Mouse (Mus musculus) MEL (cell line): ENCODE measurements around the gene 1520401A03Rik. TPM values are rescaled to one million over a fixed set of nuclear protein-coding genes. Genes with fewer than 3 reads are reported as not detected.

ENCODE experiments used
- polyA plus RNA-seq, 2 experiments: library from polyadenylated mRNA; stranded (reverse) in 1 of 2; unstranded in 1 of 2; fragments of >175 nt in 1 of 2; fragments of >200 nt in 1 of 2; gene quantifications; 2 replicates each; pipeline versions ENCODE4 v1.2.1 to v1.2.4; 2012; ENCODE audit warnings: low replicate concordance in 2 of 2, low read depth in 1 of 2; ENCODE audit not compliant: insufficient read length in 2 of 2, insufficient read depth in 1 of 2, missing spikeins in 1 of 2
- total RNA-seq: library from RNA; depleted of rRNA; stranded (reverse); fragments of 300-350 nt; gene quantifications from 2 replicates; pipeline ENCODE4 v1.2.3, GENCODE M21; 2012; rRNA removed

Gene 1520401A03Rik
- total and polyA plus RNA-seq, 3 experiments, result not detected

Other genes with a start within 250 kb of the 1520401A03Rik start
- gene Vmn2r117, start 243.1 kb downstream of the 1520401A03Rik start, total RNA-seq, result not detected in 2 replicates
- not detected for gene Vmn2r117, start 243.1 kb downstream of the 1520401A03Rik start, polyA plus RNA-seq
- 3.4 and 3.8 TPM in 2 replicates for gene Zfp213, start 158.5 kb downstream of the 1520401A03Rik start, total RNA-seq
- gene Zfp213, start 158.5 kb downstream of the 1520401A03Rik start, polyA plus RNA-seq, result 1 to 10 TPM in 1 of 2 experiments, not detected in 1; 3.0 TPM
- 0.08 and 0.16 TPM in 2 replicates for gene Zfp13, start 123.3 kb downstream of the 1520401A03Rik start, total RNA-seq
- under 1 TPM in 1 of 2 experiments, not detected in 1; 0.38 TPM for gene Zfp13, start 123.3 kb downstream of the 1520401A03Rik start, polyA plus RNA-seq
- not detected in 2 replicates for gene Zscan10, start 121.9 kb downstream of the 1520401A03Rik start, total RNA-seq
- under 1 TPM in 1 of 2 experiments, not detected in 1; 0.08 TPM for gene Zscan10, start 121.9 kb downstream of the 1520401A03Rik start, polyA plus RNA-seq
- 0.03 TPM in 1 of 2 replicates, not detected in the other for gene Mmp25, start 77.5 kb downstream of the 1520401A03Rik start, total RNA-seq
- gene Mmp25, start 77.5 kb downstream of the 1520401A03Rik start, polyA plus RNA-seq, result under 1 TPM in 1 of 2 experiments, not detected in 1; 0.01 TPM
- gene Bicdl2, start 62.3 kb downstream of the 1520401A03Rik start, total RNA-seq, result 0.08 TPM in 1 of 2 replicates, not detected in the other
- gene Bicdl2, start 62.3 kb downstream of the 1520401A03Rik start, polyA plus RNA-seq, result under 1 TPM in 1 of 2 experiments, not detected in 1; 0.17 TPM
- 11.0 and 15.6 TPM in 2 replicates for gene Hcfc1r1, start 49.2 kb downstream of the 1520401A03Rik start, total RNA-seq
- gene Hcfc1r1, start 49.2 kb downstream of the 1520401A03Rik start, polyA plus RNA-seq, result 10 to 100 TPM in 1 of 2 experiments, not detected in 1; 81.6 TPM
- gene Thoc6, start 48.9 kb downstream of the 1520401A03Rik start, total RNA-seq, result 26.4 and 36.9 TPM in 2 replicates
- 10 to 100 TPM in 1 of 2 experiments, not detected in 1; 62.9 TPM for gene Thoc6, start 48.9 kb downstream of the 1520401A03Rik start, polyA plus RNA-seq
- 15.4 and 18.8 TPM in 2 replicates for gene Tnfrsf12a, start 45.3 kb downstream of the 1520401A03Rik start, total RNA-seq
- 10 to 100 TPM in 1 of 2 experiments, not detected in 1; 14.7 TPM for gene Tnfrsf12a, start 45.3 kb downstream of the 1520401A03Rik start, polyA plus RNA-seq
- gene Cldn6, start 43.5 kb downstream of the 1520401A03Rik start, total RNA-seq, result not detected in 2 replicates
- gene Cldn6, start 43.5 kb downstream of the 1520401A03Rik start, polyA plus RNA-seq, result not detected
- gene Cldn9, start 38.8 kb downstream of the 1520401A03Rik start, total RNA-seq, result 0.19 and 0.26 TPM in 2 replicates
- under 1 TPM in 1 of 2 experiments, not detected in 1; 0.18 TPM for gene Cldn9, start 38.8 kb downstream of the 1520401A03Rik start, polyA plus RNA-seq
- gene Pkmyt1, start 3.6 kb upstream of the 1520401A03Rik start, total RNA-seq, result 15.8 and 16.6 TPM in 2 replicates
- 10 to 100 TPM in 1 of 2 experiments, not detected in 1; 49.8 TPM for gene Pkmyt1, start 3.6 kb upstream of the 1520401A03Rik start, polyA plus RNA-seq
- gene Paqr4, start 18.1 kb upstream of the 1520401A03Rik start, total RNA-seq, result 5.2 and 6.5 TPM in 2 replicates
- gene Paqr4, start 18.1 kb upstream of the 1520401A03Rik start, polyA plus RNA-seq, result 10 to 100 TPM in 1 of 2 experiments, not detected in 1; 10.7 TPM
- gene Kremen2, start 23.1 kb upstream of the 1520401A03Rik start, total RNA-seq, result 0.10 TPM in 1 of 2 replicates, not detected in the other
- gene Kremen2, start 23.1 kb upstream of the 1520401A03Rik start, polyA plus RNA-seq, result under 1 TPM in 1 of 2 experiments, not detected in 1; 0.11 TPM
- 14.8 and 15.3 TPM in 2 replicates for gene Flywch1, start 48.8 kb upstream of the 1520401A03Rik start, total RNA-seq
- gene Flywch1, start 48.8 kb upstream of the 1520401A03Rik start, polyA plus RNA-seq, result 10 to 100 TPM in 1 of 2 experiments, not detected in 1; 29.7 TPM
- 0.62 and 0.69 TPM in 2 replicates for gene Flywch2, start 63.3 kb upstream of the 1520401A03Rik start, total RNA-seq
- gene Flywch2, start 63.3 kb upstream of the 1520401A03Rik start, polyA plus RNA-seq, result 1 to 10 TPM in 1 of 2 experiments, not detected in 1; 6.2 TPM
- gene Srrm2, start 67.7 kb upstream of the 1520401A03Rik start, total RNA-seq, result 56.2 and 68.9 TPM in 2 replicates
- 100 to 1,000 TPM; 505 to 988 TPM for gene Srrm2, start 67.7 kb upstream of the 1520401A03Rik start, polyA plus RNA-seq
- 453 and 486 TPM in 2 replicates for gene Elob, start 106.4 kb upstream of the 1520401A03Rik start, total RNA-seq
- 100 to 1,000 TPM in 1 of 2 experiments, not detected in 1; 609 TPM for gene Elob, start 106.4 kb upstream of the 1520401A03Rik start, polyA plus RNA-seq
- 0.08 and 0.42 TPM in 2 replicates for gene Prss33, start 113.3 kb upstream of the 1520401A03Rik start, total RNA-seq
- gene Prss33, start 113.3 kb upstream of the 1520401A03Rik start, polyA plus RNA-seq, result 1 to 10 TPM in 1 of 2 experiments, not detected in 1; 1.0 TPM
- not detected in 2 replicates for gene Prss32, start 121.1 kb upstream of the 1520401A03Rik start, total RNA-seq
- gene Prss32, start 121.1 kb upstream of the 1520401A03Rik start, polyA plus RNA-seq, result under 1 TPM in 1 of 2 experiments, not detected in 1; 0.71 TPM
- gene Prss41, start 121.4 kb upstream of the 1520401A03Rik start, total RNA-seq, result 2.6 and 3.4 TPM in 2 replicates
- 10 to 100 TPM in 1 of 2 experiments, not detected in 1; 12.8 TPM for gene Prss41, start 121.4 kb upstream of the 1520401A03Rik start, polyA plus RNA-seq
- not detected in 2 replicates for gene Prss21, start 145.3 kb upstream of the 1520401A03Rik start, total RNA-seq
- gene Prss21, start 145.3 kb upstream of the 1520401A03Rik start, polyA plus RNA-seq, result not detected
- not detected in 2 replicates for gene Dcpp1, start 158.1 kb upstream of the 1520401A03Rik start, total RNA-seq
- not detected for gene Dcpp1, start 158.1 kb upstream of the 1520401A03Rik start, polyA plus RNA-seq
- gene Dcpp2, start 158.1 kb upstream of the 1520401A03Rik start, total RNA-seq, result not detected in 2 replicates
- not detected for gene Dcpp2, start 158.1 kb upstream of the 1520401A03Rik start, polyA plus RNA-seq
- not detected in 2 replicates for gene Dcpp3, start 194.7 kb upstream of the 1520401A03Rik start, total RNA-seq
- not detected for gene Dcpp3, start 194.7 kb upstream of the 1520401A03Rik start, polyA plus RNA-seq
- gene Sbp, start 218.9 kb upstream of the 1520401A03Rik start, total RNA-seq, result not detected in 2 replicates
- not detected for gene Sbp, start 218.9 kb upstream of the 1520401A03Rik start, polyA plus RNA-seq
- not detected in 2 replicates for gene Sbpl, start 232.5 kb upstream of the 1520401A03Rik start, total RNA-seq
- not detected for gene Sbpl, start 232.5 kb upstream of the 1520401A03Rik start, polyA plus RNA-seq